Mouse (Mus musculus) erythroid progenitor cell, adult 5-6 weeks (primary cell): ENCODE results near the gene Gm44973. TPM values are rescaled to one million over a fixed set of nuclear protein-coding genes. Genes with fewer than 3 reads are reported as not detected.
"Not testable (repeated sequence)": the region's sequence is repeated elsewhere in the genome, so short reads cannot be mapped to it uniquely, and the experiment has no call there.

Source experiments
- ATAC-seq: replicated peaks from 2 replicates; pipeline ENCODE4 v1.8.0; 2016; ENCODE audit warnings: moderate number of reproducible peaks, mild to moderate bottlenecking, moderate TSS enrichment, inconsistent platforms; ENCODE audit not compliant: poor library complexity, low FRiP score, severe bottlenecking
- total RNA-seq, 2 experiments: library from RNA; stranded (forward) in 1 of 2; stranded (reverse) in 1 of 2; fragments of 150-400 nt in 1 of 2; fragments of 186-747, 209-891 nt in 1 of 2; gene quantifications; 2 replicates each; pipeline versions ENCODE4 v1.2.3 to v1.2.4; 2015 to 2017; ENCODE audit warnings: low replicate concordance in 2 of 2

Gene Gm44973
- total RNA-seq, 2 experiments from 2014 or later: not detected

- no peak for ATAC-seq
Observed at GRCm38 (mm10) chr7:5074984-5075383, 59.7 kb downstream of the Gm44973 start.

GRCm38 (mm10) chr7:5076931-5077330 is 61.6 kb downstream of the Gm44973 start:
- no peak for ATAC-seq

DNA sequence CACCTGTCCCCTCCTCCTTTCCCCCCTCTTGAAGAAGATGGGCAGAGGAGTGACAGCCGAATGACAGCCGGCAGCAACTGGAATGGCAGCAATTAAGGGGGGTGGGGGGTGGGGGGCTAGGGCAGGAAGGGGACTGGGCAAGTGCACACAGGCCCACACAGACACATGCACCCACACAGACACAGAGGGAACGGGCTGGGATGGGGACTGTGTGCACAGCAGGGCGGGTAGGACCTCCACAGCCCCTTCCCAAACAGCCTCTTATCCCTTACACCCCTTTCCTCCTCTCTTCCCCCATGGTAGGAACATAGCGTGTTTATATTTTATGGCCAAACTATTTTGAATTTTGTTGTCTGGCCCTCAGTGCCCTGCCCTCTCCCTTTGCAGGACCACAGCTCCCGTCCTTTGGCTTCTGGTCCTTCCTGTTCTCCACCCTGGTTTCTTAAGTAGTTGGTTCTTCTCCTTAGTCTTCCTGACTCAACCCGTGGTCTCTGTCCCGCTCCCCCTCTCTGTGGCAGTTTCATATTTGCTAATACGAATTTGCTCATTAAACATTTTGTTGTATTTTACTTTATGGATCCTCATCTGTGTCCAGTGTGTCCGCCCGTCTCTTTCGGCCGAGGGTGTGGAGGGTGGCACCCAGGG is 64.2 kb downstream of the Gm44973 start:
- ATAC-seq: not testable (repeated sequence)

- ATAC-seq: peak; percentile 92
Observed at GRCm38 (mm10) chr7:5080010-5080751, 64.9 kb downstream of the Gm44973 start, which contains the start of gene Epn1. Gene Epn1 (plus strand): TSS chr7:5080235.

GRCm38 (mm10) chr7:5080815-5081214 is 65.5 kb downstream of the Gm44973 start:
- ATAC-seq: no peak

DNA sequence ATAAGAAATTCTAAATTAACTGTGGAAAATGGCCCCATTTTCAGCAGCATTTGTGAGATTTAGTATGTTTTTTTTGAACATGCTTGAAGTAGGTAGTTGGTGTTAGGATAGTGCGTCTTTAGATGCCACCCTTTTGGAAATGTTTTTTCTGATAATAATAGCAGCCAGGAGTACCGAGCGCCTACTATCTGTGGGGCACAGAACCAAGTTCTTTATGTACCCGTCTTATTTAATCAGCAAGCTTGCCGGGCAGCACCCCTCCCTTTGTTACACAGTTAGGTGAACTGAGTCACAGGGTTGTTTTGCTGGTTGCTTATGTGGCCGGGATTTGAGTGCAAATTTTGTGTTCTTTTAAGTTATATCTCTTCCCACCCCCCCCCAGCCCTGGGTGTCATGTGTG is 65.9 kb downstream of the Gm44973 start:
- peak; percentile 71 for ATAC-seq

GRCm38 (mm10) chr7:5081939-5082338 is 66.6 kb downstream of the Gm44973 start:
- no peak for ATAC-seq

Other genes with a start within 250 kb of the Gm44973 start
- not detected in 2 replicates for gene Fam71e2, start 244.2 kb upstream of the Gm44973 start, total RNA-seq (2015; ENCODE audit: low replicate concordance)
- not detected in 2 replicates for gene Fam71e2, start 244.2 kb upstream of the Gm44973 start, total RNA-seq (2017; ENCODE audit: low replicate concordance)
- not detected in 2 replicates for gene Il11, start 232.6 kb upstream of the Gm44973 start, total RNA-seq (2015; ENCODE audit: low replicate concordance)
- gene Il11, start 232.6 kb upstream of the Gm44973 start, total RNA-seq (2017; ENCODE audit: low replicate concordance): not detected in 2 replicates
- not detected in 2 replicates for gene Tmem190, start 232.6 kb upstream of the Gm44973 start, total RNA-seq (2015; ENCODE audit: low replicate concordance)
- not detected in 2 replicates for gene Tmem190, start 232.6 kb upstream of the Gm44973 start, total RNA-seq (2017; ENCODE audit: low replicate concordance)
- 2.9 TPM in 1 of 2 replicates, not detected in the other for gene Tmem238, start 225.8 kb upstream of the Gm44973 start, total RNA-seq (2015; ENCODE audit: low replicate concordance)
- 0.90 and 0.98 TPM in 2 replicates for gene Tmem238, start 225.8 kb upstream of the Gm44973 start, total RNA-seq (2017; ENCODE audit: low replicate concordance)
- 603 and 642 TPM in 2 replicates for gene Rpl28, start 222.6 kb upstream of the Gm44973 start, total RNA-seq (2015; ENCODE audit: low replicate concordance)
- 83.6 and 269 TPM in 2 replicates for gene Rpl28, start 222.6 kb upstream of the Gm44973 start, total RNA-seq (2017; ENCODE audit: low replicate concordance)
- 686 and 831 TPM in 2 replicates for gene Ube2s, start 202.9 kb upstream of the Gm44973 start, total RNA-seq (2015; ENCODE audit: low replicate concordance)
- 310 and 437 TPM in 2 replicates for gene Ube2s, start 202.9 kb upstream of the Gm44973 start, total RNA-seq (2017; ENCODE audit: low replicate concordance)
- gene Shisa7, start 170.8 kb upstream of the Gm44973 start, total RNA-seq (2015; ENCODE audit: low replicate concordance): not detected in 2 replicates
- gene Shisa7, start 170.8 kb upstream of the Gm44973 start, total RNA-seq (2017; ENCODE audit: low replicate concordance): not detected in 2 replicates
- gene Isoc2b, start 145.2 kb upstream of the Gm44973 start, total RNA-seq (2015; ENCODE audit: low replicate concordance): not detected in 2 replicates
- 1.5 TPM in 1 of 2 replicates, not detected in the other for gene Isoc2b, start 145.2 kb upstream of the Gm44973 start, total RNA-seq (2017; ENCODE audit: low replicate concordance)
- 2.2 TPM in 1 of 2 replicates, not detected in the other for gene Isoc2a, start 138.3 kb upstream of the Gm44973 start, total RNA-seq (2015; ENCODE audit: low replicate concordance)
- gene Isoc2a, start 138.3 kb upstream of the Gm44973 start, total RNA-seq (2017; ENCODE audit: low replicate concordance): 0.26 and 1.8 TPM in 2 replicates
- gene Gm36210, start 109.0 kb upstream of the Gm44973 start, total RNA-seq (2015; ENCODE audit: low replicate concordance): not detected in 2 replicates
- not detected in 2 replicates for gene Gm36210, start 109.0 kb upstream of the Gm44973 start, total RNA-seq (2017; ENCODE audit: low replicate concordance)
- gene Zfp628, start 100.3 kb upstream of the Gm44973 start, total RNA-seq (2015; ENCODE audit: low replicate concordance): 7.1 and 8.6 TPM in 2 replicates
- 4.6 and 11.6 TPM in 2 replicates for gene Zfp628, start 100.3 kb upstream of the Gm44973 start, total RNA-seq (2017; ENCODE audit: low replicate concordance)
- gene Nat14, start 93.5 kb upstream of the Gm44973 start, total RNA-seq (2015; ENCODE audit: low replicate concordance): 2.9 TPM in 1 of 2 replicates, not detected in the other
- 0.64 and 4.4 TPM in 2 replicates for gene Nat14, start 93.5 kb upstream of the Gm44973 start, total RNA-seq (2017; ENCODE audit: low replicate concordance)
- gene Ssc5d, start 89.7 kb upstream of the Gm44973 start, total RNA-seq (2015; ENCODE audit: low replicate concordance): not detected in 2 replicates
- gene Ssc5d, start 89.7 kb upstream of the Gm44973 start, total RNA-seq (2017; ENCODE audit: low replicate concordance): not detected in 2 replicates
- not detected in 2 replicates for gene Sbk2, start 51.1 kb upstream of the Gm44973 start, total RNA-seq (2015; ENCODE audit: low replicate concordance)
- gene Sbk2, start 51.1 kb upstream of the Gm44973 start, total RNA-seq (2017; ENCODE audit: low replicate concordance): not detected in 2 replicates
- not detected in 2 replicates for gene Sbk3, start 44.3 kb upstream of the Gm44973 start, total RNA-seq (2015; ENCODE audit: low replicate concordance)
- gene Sbk3, start 44.3 kb upstream of the Gm44973 start, total RNA-seq (2017; ENCODE audit: low replicate concordance): not detected in 2 replicates
- 9.2 TPM in 1 of 2 replicates, not detected in the other for gene Zfp579, start 19.3 kb upstream of the Gm44973 start, total RNA-seq (2015; ENCODE audit: low replicate concordance)
- 1.8 TPM in 1 of 2 replicates, not detected in the other for gene Zfp579, start 19.3 kb upstream of the Gm44973 start, total RNA-seq (2017; ENCODE audit: low replicate concordance)
- gene Zfp524, start 1.1 kb upstream of the Gm44973 start, total RNA-seq (2015; ENCODE audit: low replicate concordance): 4.7 and 16.3 TPM in 2 replicates
- gene Zfp524, start 1.1 kb upstream of the Gm44973 start, total RNA-seq (2017; ENCODE audit: low replicate concordance): 0.64 and 3.2 TPM in 2 replicates
- 11.9 and 14.7 TPM in 2 replicates for gene Fiz1, start 799 bp upstream of the Gm44973 start, total RNA-seq (2015; ENCODE audit: low replicate concordance)
- 5.6 and 9.1 TPM in 2 replicates for gene Fiz1, start 799 bp upstream of the Gm44973 start, total RNA-seq (2017; ENCODE audit: low replicate concordance)
- 9.0 and 9.2 TPM in 2 replicates for gene Zfp865, start 4.9 kb downstream of the Gm44973 start, total RNA-seq (2015; ENCODE audit: low replicate concordance)
- gene Zfp865, start 4.9 kb downstream of the Gm44973 start, total RNA-seq (2017; ENCODE audit: low replicate concordance): 6.3 and 7.6 TPM in 2 replicates
- not detected in 2 replicates for gene Ccdc106, start 5.1 kb downstream of the Gm44973 start, total RNA-seq (2015; ENCODE audit: low replicate concordance)
- gene Ccdc106, start 5.1 kb downstream of the Gm44973 start, total RNA-seq (2017; ENCODE audit: low replicate concordance): not detected in 2 replicates
- not detected in 2 replicates for gene 4632433K11Rik, start 18.6 kb downstream of the Gm44973 start, total RNA-seq (2015; ENCODE audit: low replicate concordance)
- gene 4632433K11Rik, start 18.6 kb downstream of the Gm44973 start, total RNA-seq (2017; ENCODE audit: low replicate concordance): not detected in 2 replicates
- 0.42 and 1.8 TPM in 2 replicates for gene Zfp784, start 22.9 kb downstream of the Gm44973 start, total RNA-seq (2015; ENCODE audit: low replicate concordance)
- gene Zfp784, start 22.9 kb downstream of the Gm44973 start, total RNA-seq (2017; ENCODE audit: low replicate concordance): 0.90 TPM in 1 of 2 replicates, not detected in the other
- not detected in 2 replicates for gene Zfp580, start 36.0 kb downstream of the Gm44973 start, total RNA-seq (2015; ENCODE audit: low replicate concordance)
- gene Zfp580, start 36.0 kb downstream of the Gm44973 start, total RNA-seq (2017; ENCODE audit: low replicate concordance): not detected in 2 replicates
- gene U2af2, start 46.6 kb downstream of the Gm44973 start, total RNA-seq (2015; ENCODE audit: low replicate concordance): 93.0 and 138 TPM in 2 replicates
- gene U2af2, start 46.6 kb downstream of the Gm44973 start, total RNA-seq (2017; ENCODE audit: low replicate concordance): 83.8 and 99.2 TPM in 2 replicates
- 84.3 and 88.3 TPM in 2 replicates for gene Epn1, start 64.7 kb downstream of the Gm44973 start, total RNA-seq (2015; ENCODE audit: low replicate concordance)
- 75.9 and 127 TPM in 2 replicates for gene Epn1, start 64.7 kb downstream of the Gm44973 start, total RNA-seq (2017; ENCODE audit: low replicate concordance)
- not detected in 2 replicates for gene Rfpl4, start 101.5 kb downstream of the Gm44973 start, total RNA-seq (2015; ENCODE audit: low replicate concordance)
- gene Rfpl4, start 101.5 kb downstream of the Gm44973 start, total RNA-seq (2017; ENCODE audit: low replicate concordance): not detected in 2 replicates
- not detected in 2 replicates for gene Rasl2-9, start 110.5 kb downstream of the Gm44973 start, total RNA-seq (2015; ENCODE audit: low replicate concordance)
- not detected in 2 replicates for gene Rasl2-9, start 110.5 kb downstream of the Gm44973 start, total RNA-seq (2017; ENCODE audit: low replicate concordance)
- gene Vmn1r55, start 134.2 kb downstream of the Gm44973 start, total RNA-seq (2015; ENCODE audit: low replicate concordance): not detected in 2 replicates
- gene Vmn1r55, start 134.2 kb downstream of the Gm44973 start, total RNA-seq (2017; ENCODE audit: low replicate concordance): 0.13 TPM in 1 of 2 replicates, not detected in the other
- gene Vmn1r56, start 181.3 kb downstream of the Gm44973 start, total RNA-seq (2015; ENCODE audit: low replicate concordance): not detected in 2 replicates
- gene Vmn1r56, start 181.3 kb downstream of the Gm44973 start, total RNA-seq (2017; ENCODE audit: low replicate concordance): not detected in 2 replicates
- gene Vmn1r57, start 203.0 kb downstream of the Gm44973 start, total RNA-seq (2015; ENCODE audit: low replicate concordance): not detected in 2 replicates
- not detected in 2 replicates for gene Vmn1r57, start 203.0 kb downstream of the Gm44973 start, total RNA-seq (2017; ENCODE audit: low replicate concordance)